In genomic region chr13:54610613-54610971, GRCm38 (mm10) we compare ENCODE assay signal across 8 mouse cellular contexts. TPM values are rescaled to one million over a fixed set of nuclear protein-coding genes. Genes with fewer than 3 reads are reported as not detected.
DNase-seq lines count a peak whose midpoint lies in the region; ATAC-seq and TF ChIP-seq lines count a peak whose summit lies in the region.

No protein-coding gene starts in this region.

- TF ChIP-seq CTCF in liver, postnatal 0 days (IDR thresholded peaks at IDR 0.05; ENCODE audit: low read depth): no peak

- H3K9ac ChIP-seq in heart, embryonic 15.5 days: peak overlapping the region; percentile 73
- peak overlapping the region; percentile 83 for H3K9ac ChIP-seq in liver, postnatal 0 days (replicated peaks)

- peak overlapping the region; percentile 66 for H3K4me3 ChIP-seq in heart, embryonic 15.5 days
- H3K4me3 ChIP-seq in liver, postnatal 0 days (ENCODE audit: low read depth, low read length): peak overlapping the region; percentile 66

- H3K4me2 ChIP-seq in heart, embryonic 15.5 days: peak overlapping the region; percentile 83
- H3K4me2 ChIP-seq in liver, postnatal 0 days (ENCODE audit: low read depth, low read length): peak overlapping the region; percentile 85

- H3K9me3 ChIP-seq in heart, embryonic 15.5 days (replicated peaks): no peaks in the 10 kb centered on the region
- no peaks in the 10 kb centered on the region for H3K9me3 ChIP-seq in liver, postnatal 0 days (ENCODE audit: low read length)

- peak; percentile 39 to 40 for DNase-seq in adrenal gland, postnatal 36 days
- no peak for DNase-seq in adrenal gland, adult 18-20 months (ENCODE audit: low spot score in 2 of 2)
- peak; percentile 43 for DNase-seq in right cerebral cortex, adult 18-20 months
- no peak for DNase-seq in right cerebral cortex, postnatal 10 days (ENCODE audit: low spot score in 2 of 2)
- DNase-seq in liver, postnatal 0 days: no peak
- DNase-seq in urinary bladder, postnatal 14 days (ENCODE audit: low spot score): no peak

- H3K4me1 ChIP-seq in heart, embryonic 15.5 days (replicated peaks): peaks cover 23% of the 10 kb centered on the region
- H3K4me1 ChIP-seq in liver, postnatal 0 days (ENCODE audit: insufficient read depth): peaks cover 23% of the 10 kb centered on the region

- H3K36me3 ChIP-seq in heart, embryonic 15.5 days: no peaks in the 10 kb centered on the region
- H3K36me3 ChIP-seq in liver, postnatal 0 days (replicated peaks; ENCODE audit: insufficient read depth, low read length): 0 out of 2 replicates have a peak, but pooled peaks cover 5% of the 10 kb centered on the region

- H3K27ac ChIP-seq in heart, embryonic 15.5 days: peak overlapping the region; percentile 57
- peak overlapping the region; percentile 52 for H3K27ac ChIP-seq in liver, postnatal 0 days (ENCODE audit: low read depth)

- H3K27me3 ChIP-seq in heart, embryonic 15.5 days: no peaks in the 10 kb centered on the region
- H3K27me3 ChIP-seq in liver, postnatal 0 days (ENCODE audit: insufficient read depth, low read length): no peaks in the 10 kb centered on the region

- 13% methylated on average over 13 of the region's 13 CpGs for WGBS in heart, embryonic 15.5 days
- WGBS in liver, postnatal 0 days (ENCODE audit: insufficient replicate concordance): 22% methylated on average over 13 of the region's 13 CpGs

- no peak for TF ChIP-seq EP300 in liver, postnatal 0 days (IDR thresholded peaks at IDR 0.05; ENCODE audit: low read depth)

- ATAC-seq in heart, embryonic 15.5 days (replicated peaks; ENCODE audit: insufficient number of reproducible peaks, insufficient read depth, low FRiP score, low read depth): 0 out of 2 replicates have a peak, but pooled peaks have one; percentile 23
- ATAC-seq in liver, postnatal 0 days: peak; percentile 29; the same call in 1 of the 2 replicates
- ATAC-seq in erythroid progenitor cell, adult 5-6 weeks (replicated peaks; ENCODE audit: low FRiP score, poor library complexity, severe bottlenecking): no peak

RNA-seq across cellular contexts. Expression of gene Cltb, which starts 0.6 kb away (rescaled TPM):
- 100 to 1,000 TPM in 1 of 2 experiments, 10 to 100 TPM in 1; 79.2 to 155 TPM for total RNA-seq in adrenal gland, postnatal 36 days (2021)
- 100 to 1,000 TPM in 1 of 2 experiments, 10 to 100 TPM in 1; 78.8 to 149 TPM for total RNA-seq in adrenal gland, adult 18-20 months (2021)
- polyA plus RNA-seq in heart, embryonic 15.5 days (2015; fragmentation: Nextera tagmentation; extraction: Ambion mirVana): 47.1 and 55.7 TPM in 2 replicates
- polyA plus RNA-seq in liver, postnatal 0 days (2015; fragmentation: Nextera tagmentation; extraction: Ambion mirVana): 29.0 and 30.2 TPM in 2 replicates
- total RNA-seq in erythroid progenitor cell, adult 5-6 weeks (2015; ENCODE audit: low replicate concordance): 2.2 and 5.9 TPM in 2 replicates
- total RNA-seq in erythroid progenitor cell, adult 5-6 weeks (2017; ENCODE audit: low replicate concordance): 5.0 and 7.8 TPM in 2 replicates

RNA-seq across cellular contexts. Expression of gene Faf2, which starts 11.0 kb away (rescaled TPM):
- total RNA-seq in adrenal gland, postnatal 36 days (2021): 10 to 100 TPM; 74.4 to 84.7 TPM
- total RNA-seq in adrenal gland, adult 18-20 months (2021): 10 to 100 TPM; 62.3 to 83.1 TPM
- polyA plus RNA-seq in heart, embryonic 15.5 days (2015; fragmentation: Nextera tagmentation; extraction: Ambion mirVana): 38.3 and 48.9 TPM in 2 replicates
- polyA plus RNA-seq in liver, postnatal 0 days (2015; fragmentation: Nextera tagmentation; extraction: Ambion mirVana): 27.8 and 28.1 TPM in 2 replicates
- 30.2 and 37.5 TPM in 2 replicates for total RNA-seq in erythroid progenitor cell, adult 5-6 weeks (2015; ENCODE audit: low replicate concordance)
- 27.1 and 41.9 TPM in 2 replicates for total RNA-seq in erythroid progenitor cell, adult 5-6 weeks (2017; ENCODE audit: low replicate concordance)

RNA-seq across cellular contexts. Expression of gene Higd2a, which starts 20.6 kb away (rescaled TPM):
- 100 to 1,000 TPM; 232 to 258 TPM for total RNA-seq in adrenal gland, postnatal 36 days (2021)
- total RNA-seq in adrenal gland, adult 18-20 months (2021): 100 to 1,000 TPM; 222 to 239 TPM
- 246 and 315 TPM in 2 replicates for polyA plus RNA-seq in heart, embryonic 15.5 days (2015; fragmentation: Nextera tagmentation; extraction: Ambion mirVana)
- polyA plus RNA-seq in liver, postnatal 0 days (2015; fragmentation: Nextera tagmentation; extraction: Ambion mirVana): 169 and 176 TPM in 2 replicates
- 36.0 and 53.0 TPM in 2 replicates for total RNA-seq in erythroid progenitor cell, adult 5-6 weeks (2015; ENCODE audit: low replicate concordance)
- total RNA-seq in erythroid progenitor cell, adult 5-6 weeks (2017; ENCODE audit: low replicate concordance): 9.2 and 19.0 TPM in 2 replicates

RNA-seq across cellular contexts. Expression of gene Nop16, which starts 20.7 kb away (rescaled TPM):
- 10 to 100 TPM; 50.7 to 79.1 TPM for total RNA-seq in adrenal gland, postnatal 36 days (2021)
- total RNA-seq in adrenal gland, adult 18-20 months (2021): 10 to 100 TPM; 59.7 to 69.7 TPM
- polyA plus RNA-seq in heart, embryonic 15.5 days (2015; fragmentation: Nextera tagmentation; extraction: Ambion mirVana): 45.5 and 52.0 TPM in 2 replicates
- polyA plus RNA-seq in liver, postnatal 0 days (2015; fragmentation: Nextera tagmentation; extraction: Ambion mirVana): 41.1 and 42.3 TPM in 2 replicates
- total RNA-seq in erythroid progenitor cell, adult 5-6 weeks (2015; ENCODE audit: low replicate concordance): 6.5 and 17.2 TPM in 2 replicates
- 5.4 and 14.8 TPM in 2 replicates for total RNA-seq in erythroid progenitor cell, adult 5-6 weeks (2017; ENCODE audit: low replicate concordance)

RNA-seq across cellular contexts. Expression of gene Arl10, which starts 35.8 kb away (rescaled TPM):
- total RNA-seq in adrenal gland, postnatal 36 days (2021): 10 to 100 TPM; 55.4 to 58.9 TPM
- 10 to 100 TPM; 40.6 to 45.2 TPM for total RNA-seq in adrenal gland, adult 18-20 months (2021)
- 16.4 and 21.1 TPM in 2 replicates for polyA plus RNA-seq in heart, embryonic 15.5 days (2015; fragmentation: Nextera tagmentation; extraction: Ambion mirVana)
- 7.0 and 7.1 TPM in 2 replicates for polyA plus RNA-seq in liver, postnatal 0 days (2015; fragmentation: Nextera tagmentation; extraction: Ambion mirVana)
- 1.1 TPM in 1 of 2 replicates, not detected in the other for total RNA-seq in erythroid progenitor cell, adult 5-6 weeks (2015; ENCODE audit: low replicate concordance)
- not detected in 2 replicates for total RNA-seq in erythroid progenitor cell, adult 5-6 weeks (2017; ENCODE audit: low replicate concordance)

Comparison
In these comparisons a context has a peak if more than half of its experiments do, and no peak if none do; other contexts are left out.
1. DNase-seq: peak in adrenal gland, postnatal 36 days (2 of 2) and right cerebral cortex, adult 18-20 months (single experiment); none in adrenal gland, adult 18-20 months (0 of 2), right cerebral cortex, postnatal 10 days (0 of 2), liver, postnatal 0 days (single experiment) and urinary bladder, postnatal 14 days (single experiment).
2. RNA of gene Cltb, which starts 0.6 kb away (total RNA-seq): 79.2 to 155 TPM in adrenal gland, postnatal 36 days and 78.8 to 149 TPM in adrenal gland, adult 18-20 months; 2.2 to 7.8 TPM in erythroid progenitor cell, adult 5-6 weeks; every median in the first group is over 4 times any median in the second.
3. RNA of gene Higd2a, which starts 20.6 kb away (total RNA-seq): 232 to 258 TPM in adrenal gland, postnatal 36 days and 222 to 239 TPM in adrenal gland, adult 18-20 months; 9.2 to 53.0 TPM in erythroid progenitor cell, adult 5-6 weeks; every median in the first group is over 4 times any median in the second.